Mouse (Mus musculus) left cerebral cortex, adult 8-10 months (tissue): ENCODE measurements at regions not wholly inside any gene's neighbourhood (a gene's known extent, or its start where the extent isn't known, plus 50 kb on each side); places are given as distances from the start of the nearest gene placed in this dataset.
"Not testable (repeated sequence)": the region's sequence is repeated elsewhere in the genome, so short reads cannot be mapped to it uniquely, and the experiment has no call there.

Experiments
- DNase-seq, 2 experiments: peaks; one replicate each; pipeline ENCODE4 v3.0.0; 2022; ENCODE audit warnings: low spot score in 2 of 2

DNA sequence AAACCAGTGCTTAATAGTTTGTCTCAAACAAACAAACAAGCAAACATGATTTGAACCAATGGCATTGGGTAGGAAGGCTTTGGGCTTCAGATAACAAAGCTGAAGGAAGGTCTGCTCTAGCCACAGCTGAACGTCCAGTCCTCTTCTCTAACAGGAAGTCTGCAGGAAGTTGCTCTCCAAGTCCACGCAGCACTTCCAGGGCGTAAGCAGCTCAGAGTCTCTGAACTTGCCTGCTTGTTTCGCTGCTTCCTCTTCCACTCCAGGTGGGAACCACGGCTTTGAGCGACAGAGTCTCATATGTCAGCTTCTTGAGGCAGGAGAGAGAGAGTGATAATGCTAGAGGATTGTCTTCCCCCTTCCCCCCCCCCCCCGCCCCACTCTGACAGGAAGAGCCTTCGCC lies 123.6 kb downstream of the Tnfrsf21 start:
- no peak for DNase-seq

DNA sequence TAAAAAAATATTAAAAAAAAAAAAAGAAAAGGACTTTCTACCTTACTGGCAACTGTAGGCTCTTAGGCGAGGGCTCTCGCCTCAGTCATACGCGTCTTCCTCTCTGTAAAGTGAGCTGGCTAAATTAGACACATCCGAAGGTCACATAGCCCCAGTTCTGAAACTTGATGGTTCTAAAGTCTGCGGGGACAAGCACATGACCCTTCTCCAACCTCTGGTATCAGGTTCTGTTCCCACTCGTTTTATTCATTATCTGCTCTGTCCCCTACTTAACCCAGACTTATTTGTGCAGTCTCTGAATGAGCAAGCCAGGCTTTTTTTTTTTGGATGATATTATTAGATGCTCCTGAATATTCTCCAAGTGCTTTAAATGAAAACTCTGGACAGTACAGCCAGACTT lies 125.4 kb downstream of the Tnfrsf21 start:
- DNase-seq: no peak

DNA sequence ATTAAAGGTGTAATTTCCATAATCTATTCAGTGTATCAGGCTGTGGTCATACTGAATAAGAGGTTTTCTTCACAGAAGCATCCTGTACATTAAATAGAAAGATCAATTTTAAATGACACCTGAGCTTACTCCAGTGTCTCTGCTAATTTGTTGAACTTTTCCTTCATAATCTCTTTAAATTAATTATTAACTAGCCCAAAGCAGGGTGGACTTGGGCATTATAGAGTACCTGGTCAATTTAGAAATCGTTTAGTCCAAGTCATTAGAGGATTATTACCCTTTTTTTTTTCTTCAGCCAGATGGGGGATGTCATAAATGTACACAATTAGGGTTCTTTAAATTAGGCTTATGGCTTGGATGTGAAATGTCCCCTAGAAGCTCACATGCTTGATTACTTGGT lies 124.4 kb upstream of the Adgrf1 start:
- DNase-seq: no peak

DNA sequence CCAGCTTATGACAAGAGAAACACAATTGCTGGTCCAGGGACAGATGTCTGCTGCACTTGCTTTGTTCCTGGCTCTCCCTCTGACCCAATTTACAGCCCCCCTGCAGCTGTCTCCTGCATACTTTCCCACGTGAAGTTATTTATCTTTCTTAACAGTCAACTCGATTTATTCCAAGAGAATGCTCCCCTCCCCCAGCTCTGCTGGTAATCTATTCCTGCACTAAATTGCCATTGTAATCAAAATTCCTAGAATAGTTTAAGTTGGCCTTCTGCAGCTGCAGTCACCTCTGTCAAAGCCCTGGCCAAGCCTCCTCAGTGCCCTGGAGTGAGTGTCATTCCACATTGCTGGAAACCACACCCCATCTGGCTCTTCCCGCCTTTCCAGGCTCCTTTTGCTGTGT lies 122.2 kb upstream of the Adgrf1 start:
- DNase-seq: no peak

GRCm38 (mm10) chr17:43152620-43153019 lies 117.5 kb upstream of the Adgrf1 start:
- DNase-seq: no peak

- not testable (repeated sequence) for DNase-seq
These were observed 114.9 kb upstream of the Adgrf1 start for GRCm38 (mm10) chr17:43155271-43155670.

- no peak for DNase-seq
These were observed 114.0 kb upstream of the Adgrf1 start for GRCm38 (mm10) chr17:43156116-43156515.

GRCm38 (mm10) chr17:43157781-43158501 lies 112.2 kb upstream of the Adgrf1 start:
- peak; percentile 13 to 22 for DNase-seq

DNA sequence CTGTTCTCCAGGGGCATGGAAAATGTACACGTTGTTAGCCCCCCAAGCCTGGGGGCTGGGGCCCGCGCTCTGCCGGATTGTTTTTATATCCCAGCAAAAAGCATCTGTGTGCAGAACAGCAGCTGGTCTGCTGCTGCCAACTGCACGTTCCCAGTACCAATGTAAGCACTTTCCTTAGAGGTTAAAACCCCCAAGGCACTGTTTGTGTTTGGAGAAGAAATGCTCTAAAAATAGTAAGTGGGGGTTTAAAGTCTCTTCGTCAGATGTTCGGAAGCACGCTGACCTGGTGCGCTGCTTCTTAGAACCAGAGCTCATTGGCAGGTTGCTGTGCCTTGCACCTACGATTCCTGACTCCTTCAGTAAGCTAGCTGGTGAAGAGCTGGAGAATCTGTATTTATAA lies 111.4 kb upstream of the Adgrf1 start:
- DNase-seq: peak in 1 of 2 experiments; percentile 5

DNA sequence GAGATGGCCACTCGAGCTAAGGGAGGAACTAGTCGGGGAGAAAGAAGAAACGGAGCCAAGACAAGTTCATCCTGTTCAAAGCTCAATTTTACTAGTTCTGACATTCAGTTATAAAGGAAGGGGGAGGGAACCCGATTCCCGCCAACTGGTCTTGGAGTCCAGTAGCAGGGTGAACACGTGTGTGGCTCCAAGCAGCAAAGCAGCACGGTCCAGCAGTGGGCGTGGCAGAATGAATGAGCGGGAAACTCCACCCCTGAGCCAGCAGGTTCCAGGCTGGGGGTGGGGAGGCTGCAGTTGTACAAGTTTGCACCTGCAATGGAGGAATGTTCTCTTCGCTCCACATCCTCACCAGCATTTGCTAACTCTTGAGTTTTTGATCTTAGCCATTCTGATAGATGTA lies 108.8 kb upstream of the Adgrf1 start:
- DNase-seq: not testable (repeated sequence)

DNA sequence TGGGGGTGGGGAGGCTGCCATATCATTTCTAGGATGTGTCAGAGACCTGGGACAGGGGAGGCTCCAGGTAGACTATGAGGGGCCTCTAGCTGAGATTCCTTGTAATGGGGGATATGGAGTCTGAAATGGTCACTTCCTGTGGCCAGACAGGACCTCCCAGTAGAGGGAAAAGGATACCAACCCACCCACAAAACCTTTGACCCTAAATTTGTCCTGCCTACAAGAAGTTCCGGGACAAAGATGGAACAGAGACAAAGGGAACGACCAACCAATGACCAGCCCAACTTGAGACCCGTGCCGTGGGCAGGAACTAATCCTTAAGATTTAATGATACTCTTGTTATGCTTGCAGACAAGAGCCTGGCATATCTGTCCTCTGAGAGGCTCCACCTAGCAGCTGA lies 107.0 kb upstream of the Adgrf1 start:
- DNase-seq: no peak

- no peak for DNase-seq
These were observed 104.0 kb upstream of the Adgrf1 start for GRCm38 (mm10) chr17:43166091-43166490.

GRCm38 (mm10) chr17:43169435-43169834 lies 100.7 kb upstream of the Adgrf1 start:
- no peak for DNase-seq

DNA sequence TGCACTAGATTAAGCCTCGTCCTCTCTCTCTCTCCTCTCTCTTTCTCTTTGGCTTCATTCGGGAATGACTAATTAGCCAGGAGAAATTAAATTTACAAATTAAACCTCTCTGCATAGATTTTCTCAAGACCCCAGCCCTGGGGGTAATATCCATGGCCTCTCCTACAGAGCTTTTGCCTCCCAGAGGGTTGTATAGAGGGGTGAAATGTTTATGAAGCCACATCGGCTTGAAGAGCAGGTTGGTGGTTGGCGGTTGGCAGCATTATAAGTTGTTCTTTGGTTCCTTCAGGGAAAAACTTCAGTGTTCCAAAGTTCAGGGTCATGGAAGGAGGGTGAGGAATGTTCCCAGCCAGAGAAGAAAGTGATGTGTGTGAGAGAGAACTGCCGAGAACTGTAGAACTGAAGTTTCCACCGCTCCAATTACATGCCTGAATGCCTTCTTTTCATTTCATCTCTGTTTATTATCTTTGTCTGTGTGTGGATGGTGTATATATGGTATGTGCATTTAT lies 97.4 kb upstream of the Adgrf1 start:
- DNase-seq: no peak

- no peak for DNase-seq
These were observed 95.3 kb upstream of the Adgrf1 start for GRCm38 (mm10) chr17:43174860-43175259.

DNA sequence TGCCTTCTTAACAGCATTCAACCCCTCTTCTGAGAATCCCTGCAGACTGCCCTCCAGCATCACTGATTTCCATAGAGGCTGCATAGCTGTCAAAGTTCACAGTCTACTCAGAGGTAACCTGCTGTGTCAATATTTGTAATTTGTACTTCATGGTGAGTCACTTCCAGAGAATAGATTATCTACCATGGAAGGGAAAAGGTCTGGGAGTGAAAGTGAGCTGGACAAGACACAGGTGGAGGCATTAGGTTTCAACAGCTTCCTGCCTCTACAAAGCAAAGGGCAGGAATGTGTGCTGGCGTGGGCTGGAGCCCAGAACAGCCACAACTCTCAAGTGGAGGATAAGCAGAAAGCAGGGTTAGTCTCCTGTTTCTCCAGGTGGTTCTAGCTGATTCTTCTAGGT lies 92.9 kb upstream of the Adgrf1 start:
- no peak for DNase-seq

GRCm38 (mm10) chr17:43190016-43190415 lies 80.1 kb upstream of the Adgrf1 start:
- no peak for DNase-seq

GRCm38 (mm10) chr17:43190853-43191485 lies 79.2 kb upstream of the Adgrf1 start:
- no peak for DNase-seq

GRCm38 (mm10) chr17:43197232-43197631 lies 72.9 kb upstream of the Adgrf1 start:
- DNase-seq: no peak

- no peak for DNase-seq
These were observed 69.3 kb upstream of the Adgrf1 start for GRCm38 (mm10) chr17:43200832-43201231.

DNA sequence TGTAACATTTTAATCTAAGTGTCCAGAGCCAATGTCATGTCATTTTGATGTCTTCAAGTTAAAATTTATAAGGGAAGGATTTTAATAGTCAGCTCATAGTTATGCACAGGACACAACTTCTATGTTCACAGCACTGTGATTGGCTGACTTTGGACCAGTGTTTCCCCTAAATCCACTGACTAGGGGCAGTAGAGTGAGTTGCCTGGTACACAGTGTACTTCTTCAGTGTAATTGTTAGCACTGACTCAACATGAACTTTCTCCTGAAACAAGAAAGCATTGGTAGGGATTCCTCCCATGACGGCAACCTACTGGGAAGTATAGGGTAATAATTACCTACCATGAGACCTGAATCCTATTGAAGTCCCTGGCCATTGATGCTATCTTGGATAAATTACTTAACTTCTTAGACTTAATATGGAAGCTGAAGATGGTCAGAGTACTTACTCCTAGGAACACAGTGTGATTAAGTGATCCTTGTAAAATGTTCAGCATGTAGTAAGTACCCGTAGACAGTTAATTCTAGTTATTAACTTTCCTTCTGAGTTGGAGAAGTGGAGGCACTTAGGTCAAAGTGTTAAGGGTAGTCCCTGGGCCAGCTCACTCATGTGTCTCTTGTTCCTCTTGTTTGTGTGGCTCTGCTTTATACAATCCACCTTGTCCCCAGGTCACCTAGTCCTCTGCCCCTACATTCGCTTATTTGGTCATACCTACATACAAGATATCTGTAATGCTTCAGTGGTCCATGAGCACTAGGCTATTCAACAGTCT lies 63.2 kb upstream of the Adgrf1 start:
- DNase-seq: no peak

DNA sequence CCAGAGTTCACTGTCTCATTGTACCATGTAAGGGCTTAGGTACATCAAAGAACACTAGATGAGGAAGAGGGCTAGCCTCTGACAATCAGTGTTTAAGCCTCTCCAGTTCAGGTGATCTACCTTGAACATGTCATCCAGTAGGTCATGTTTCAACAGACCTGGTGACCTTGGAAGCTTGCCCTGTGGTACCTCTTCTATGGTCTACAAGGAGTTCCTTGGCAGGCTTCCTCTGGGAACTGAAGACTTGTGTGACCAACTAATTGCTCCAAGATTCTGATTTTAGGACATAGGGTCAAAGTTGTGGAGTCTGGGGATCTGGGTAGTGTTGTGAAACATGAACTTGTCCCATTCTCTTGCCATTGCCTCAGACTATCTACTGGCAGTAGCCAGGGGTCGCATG lies 60.4 kb upstream of the Adgrf1 start:
- no peak for DNase-seq
